Mouse (Mus musculus): ENCODE data around the gene Zswim3.
"Not testable (repeated sequence)": the region's sequence is repeated elsewhere in the genome, so short reads cannot be mapped to it uniquely, and the experiment has no call there.

Zswim3 gene

DNA sequence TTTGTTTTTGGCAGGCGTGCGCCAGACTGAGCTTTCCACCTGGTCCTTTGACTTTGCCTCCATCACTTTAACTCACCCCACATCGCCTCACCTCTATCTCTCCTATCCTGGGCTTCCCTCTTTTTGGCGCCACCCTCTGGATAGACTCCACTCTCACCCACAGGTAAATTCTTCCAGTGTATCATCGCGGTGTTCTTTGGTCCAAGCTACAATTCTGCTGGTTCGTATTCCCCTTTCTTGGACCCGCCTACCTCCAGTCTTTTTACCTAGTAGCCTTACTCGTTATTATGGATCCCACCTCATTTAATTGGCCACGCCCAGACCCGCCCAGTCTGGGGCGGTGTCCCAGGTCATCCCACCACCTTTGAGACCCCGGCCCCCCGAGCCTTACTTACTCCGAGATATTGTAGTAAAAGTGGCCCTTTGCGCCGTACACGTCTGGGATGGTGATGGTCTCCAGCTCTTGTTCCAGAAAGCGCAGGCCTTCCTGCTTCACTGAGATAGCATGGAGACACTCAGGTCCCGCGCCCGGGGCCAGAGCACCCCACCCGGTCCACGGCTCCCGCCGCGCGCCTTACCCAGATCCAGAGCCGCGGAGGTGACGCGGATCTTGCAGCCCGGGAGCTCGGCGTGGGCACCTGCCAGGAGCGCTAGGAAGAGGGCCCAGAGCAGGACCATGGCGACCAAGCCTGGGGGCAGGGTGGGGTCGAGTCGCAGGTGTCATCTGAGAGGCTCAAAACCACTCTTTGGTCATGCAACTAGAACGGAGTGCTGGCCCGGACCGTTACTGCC lies 51.6 kb downstream of the Zswim3 start:
- no peak for DNase-seq (ENCODE audit: low spot score)

DNA sequence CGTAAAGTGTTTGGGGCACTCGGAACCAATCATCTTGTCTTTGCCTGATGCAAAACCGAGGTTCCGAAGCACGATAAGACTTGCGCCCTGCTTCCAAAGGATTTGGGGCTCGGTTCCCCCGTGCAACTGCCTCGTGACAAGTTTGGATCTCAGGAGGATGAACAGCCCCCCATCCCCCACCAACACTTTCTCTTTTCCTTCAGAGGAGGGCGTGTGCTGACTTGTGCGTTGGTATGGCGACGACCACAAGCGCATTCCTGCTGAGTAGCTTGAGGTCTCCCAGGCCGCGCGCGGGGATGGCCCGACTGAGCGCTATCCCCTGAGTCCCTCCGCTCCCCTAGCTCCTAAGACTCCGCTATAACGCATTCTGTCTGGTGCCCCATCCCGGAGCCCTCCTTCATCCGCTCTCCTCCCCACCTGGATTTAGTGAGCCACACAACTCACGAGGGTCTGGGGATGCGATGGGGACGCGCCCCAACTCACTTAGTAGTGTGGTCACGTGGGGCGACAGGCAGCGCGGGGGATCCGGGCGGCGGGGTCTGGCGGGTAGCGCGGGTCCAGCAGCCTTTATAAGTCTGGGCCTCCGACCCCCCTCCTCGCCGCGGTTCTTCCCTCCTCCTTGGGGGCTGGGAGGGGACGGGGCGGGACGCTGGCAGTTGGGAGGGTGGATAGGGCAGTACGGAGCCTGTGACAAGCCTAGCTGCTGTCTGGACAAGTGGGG lies 52.4 kb downstream of the Zswim3 start, which contains the start of gene Pltp:
Pltp (minus strand) TSS at position 611 of the 721 bp plus-strand sequence.
- DNase-seq (ENCODE audit: low spot score) = peak; percentile 71

DNA sequence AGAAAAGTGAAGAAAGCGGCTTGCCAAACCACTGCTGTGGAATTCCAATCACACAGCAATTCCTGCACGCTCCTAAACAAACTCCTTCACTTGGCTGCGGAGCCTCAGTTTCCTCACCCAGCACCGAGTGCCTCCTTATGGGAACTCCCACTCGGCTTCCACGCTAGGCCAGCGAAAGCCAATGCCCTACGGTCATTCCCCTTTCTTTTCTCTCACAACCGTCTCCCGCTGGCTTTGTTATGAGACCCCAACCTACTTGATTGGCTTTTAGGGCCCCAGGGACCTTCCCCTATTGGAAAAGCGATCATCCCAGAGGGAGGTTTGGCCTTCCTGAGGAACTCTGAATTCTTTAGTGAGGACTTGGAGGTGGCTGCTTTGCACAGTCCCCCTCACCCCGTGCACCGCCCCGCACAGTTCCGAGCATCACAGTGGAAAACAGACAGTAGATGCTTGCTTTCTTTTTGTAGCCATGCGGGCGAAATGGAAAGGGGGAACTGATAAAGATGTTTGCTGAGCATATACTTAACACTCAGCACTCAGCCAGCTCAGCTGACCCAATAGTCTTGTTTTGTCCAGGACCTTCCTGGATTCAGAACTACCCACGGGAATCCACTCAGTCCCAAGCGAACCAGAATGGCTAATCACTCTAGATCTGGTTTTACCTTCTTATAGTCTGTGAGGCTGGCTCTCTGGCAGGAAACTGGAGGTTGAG lies 53.1 kb downstream of the Zswim3 start:
- no peak for DNase-seq (ENCODE audit: low spot score)

DNA sequence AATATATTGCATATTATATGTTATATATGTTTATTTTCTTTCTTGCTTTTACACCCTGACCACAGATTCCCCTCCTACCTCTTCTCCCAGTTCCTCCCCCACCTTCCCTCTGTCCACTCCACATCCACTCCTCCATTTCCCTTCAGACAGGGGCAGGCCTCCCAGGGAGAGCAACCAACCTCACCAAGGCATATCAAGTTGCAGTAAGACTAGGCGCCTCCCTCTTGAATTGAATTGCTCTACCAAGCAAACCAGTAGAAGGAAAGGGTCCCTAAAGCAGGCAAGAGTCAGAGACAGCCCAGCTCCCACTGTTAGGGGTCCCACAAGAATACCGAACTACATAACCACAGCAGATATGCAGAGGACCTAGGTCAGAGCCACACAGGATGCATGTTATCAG lies 54.3 kb downstream of the Zswim3 start:
- no peak for DNase-seq (ENCODE audit: low spot score)

DNA sequence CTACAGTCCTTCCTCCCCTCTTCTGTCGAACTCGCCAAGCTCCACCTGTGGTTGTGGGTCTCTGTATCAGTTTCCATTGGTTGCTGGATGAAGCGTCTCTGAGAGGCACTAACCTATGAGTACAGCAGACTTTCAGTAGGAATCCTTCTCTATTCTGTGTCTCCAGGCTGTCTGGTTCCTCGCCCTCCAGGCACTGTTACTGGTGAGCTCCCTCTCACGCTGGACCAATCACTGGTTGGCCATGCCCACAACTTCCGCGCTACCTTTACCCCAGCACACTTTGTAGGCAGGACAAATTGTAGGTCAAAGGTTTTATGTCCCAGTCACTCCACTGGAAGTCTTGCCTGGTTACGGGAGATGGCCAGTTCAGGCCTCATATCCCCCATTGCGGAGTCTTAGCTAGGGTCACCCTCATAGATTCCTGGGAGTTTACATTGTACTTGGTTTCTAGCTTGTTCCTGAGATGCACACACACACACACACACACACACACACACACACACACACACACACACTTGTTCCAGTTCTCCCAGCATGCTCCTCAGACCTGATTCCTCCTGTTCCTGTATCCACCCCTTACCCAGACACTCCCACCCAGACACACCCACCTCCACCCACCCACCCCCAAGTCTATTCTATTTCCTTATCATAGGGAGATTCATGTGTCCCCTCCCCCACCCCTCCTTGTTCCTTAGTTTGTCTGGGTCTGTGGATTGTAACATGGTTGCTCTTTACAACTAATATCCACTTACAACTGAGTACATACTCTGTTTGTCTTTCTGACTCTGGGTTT lies 54.9 kb downstream of the Zswim3 start:
- DNase-seq (ENCODE audit: low spot score) = no peak

DNA sequence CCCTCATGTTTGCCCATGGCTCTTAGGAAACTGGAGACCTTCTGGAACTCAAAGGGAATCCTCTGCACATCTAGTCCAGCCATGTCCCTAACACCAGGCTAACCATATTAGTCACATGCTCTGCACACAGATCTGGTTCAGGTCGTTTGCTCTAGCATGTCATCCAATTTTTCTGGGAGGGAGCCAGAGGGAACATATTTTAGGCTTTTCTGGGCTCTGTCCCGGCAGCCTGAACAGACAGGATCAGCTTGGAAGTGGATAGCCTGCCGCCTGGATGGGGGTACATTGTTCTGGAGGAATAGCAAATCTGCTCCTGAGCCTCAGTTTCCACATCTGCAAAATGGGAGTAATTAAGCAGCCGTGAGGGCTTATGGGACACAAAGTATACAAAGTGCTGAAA lies 56.2 kb downstream of the Zswim3 start:
- no peak for DNase-seq (ENCODE audit: low spot score)

DNA sequence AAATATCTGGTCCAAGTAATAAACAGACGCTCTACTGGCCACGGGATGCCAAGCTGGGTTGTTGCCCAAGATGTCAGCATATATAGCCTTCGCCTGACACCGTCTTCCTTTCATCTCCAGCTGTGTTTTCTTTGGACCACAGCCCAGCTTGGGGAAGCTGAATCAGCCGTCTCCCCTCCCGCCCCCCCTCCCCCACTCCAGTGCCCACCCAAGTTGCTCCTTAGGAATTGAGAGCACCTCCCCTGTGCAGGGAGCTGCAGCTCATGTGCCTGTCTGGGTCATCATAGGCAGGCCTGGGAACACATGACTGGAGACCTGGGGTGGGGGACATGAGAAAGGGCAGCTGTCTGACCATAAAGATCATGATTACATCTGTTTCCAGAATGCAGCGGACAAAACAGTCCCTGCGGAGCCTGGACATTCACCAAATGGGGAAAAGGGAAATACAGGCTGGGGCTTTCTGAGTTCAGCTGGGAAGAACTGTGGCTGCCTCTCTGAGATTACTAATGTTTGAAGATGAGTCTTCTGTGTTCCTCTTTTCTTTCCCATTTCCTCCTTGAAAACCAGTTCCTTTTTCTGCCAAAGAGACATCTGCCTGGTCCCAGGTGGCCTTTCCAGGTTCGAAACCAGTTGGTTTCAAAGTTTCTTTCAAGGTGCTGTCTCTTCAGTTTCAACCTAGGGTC lies 57.4 kb downstream of the Zswim3 start:
- peak; percentile 84 for DNase-seq (ENCODE audit: low spot score)

DNA sequence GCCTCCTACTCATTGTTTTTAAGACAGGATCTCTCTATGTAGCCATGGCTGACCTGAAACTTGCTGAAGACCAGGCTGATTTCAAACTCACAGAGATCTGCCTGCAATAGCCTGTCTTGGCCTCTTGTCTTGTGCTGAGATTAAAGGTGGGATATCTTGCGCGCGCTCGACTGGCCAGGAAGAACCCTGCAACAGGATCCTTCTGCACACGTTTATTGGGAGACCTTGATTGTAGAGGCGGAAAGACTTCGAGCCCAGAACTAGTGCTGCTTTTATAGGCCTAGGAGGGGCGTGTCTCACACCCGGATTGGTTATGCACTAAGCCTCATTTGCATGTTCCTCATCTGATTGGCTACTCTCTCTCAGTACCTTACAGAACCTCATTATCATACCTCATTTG lies 58.5 kb downstream of the Zswim3 start:
- not testable (repeated sequence) for DNase-seq (ENCODE audit: low spot score)

DNA sequence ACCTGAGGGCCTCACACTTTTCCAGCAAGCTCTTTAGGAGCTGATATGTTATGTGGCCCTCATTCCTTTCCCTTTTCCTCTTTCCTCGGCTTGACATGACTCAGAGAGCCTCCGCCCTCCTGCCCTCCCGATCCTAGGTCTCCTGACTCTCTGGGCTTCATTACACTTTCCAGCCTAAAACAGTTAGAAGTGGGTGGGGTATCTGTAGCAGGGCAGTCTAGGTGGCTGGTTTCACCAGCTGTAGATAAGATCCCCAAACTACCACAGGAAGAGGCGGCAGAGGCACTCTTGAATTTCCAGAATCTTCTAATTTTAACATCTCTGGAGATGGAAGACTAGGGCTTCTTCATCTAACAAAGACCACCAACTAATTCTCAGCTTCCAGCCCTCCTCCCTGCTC lies 59.7 kb downstream of the Zswim3 start:
- no peak for DNase-seq (ENCODE audit: low spot score)

DNA sequence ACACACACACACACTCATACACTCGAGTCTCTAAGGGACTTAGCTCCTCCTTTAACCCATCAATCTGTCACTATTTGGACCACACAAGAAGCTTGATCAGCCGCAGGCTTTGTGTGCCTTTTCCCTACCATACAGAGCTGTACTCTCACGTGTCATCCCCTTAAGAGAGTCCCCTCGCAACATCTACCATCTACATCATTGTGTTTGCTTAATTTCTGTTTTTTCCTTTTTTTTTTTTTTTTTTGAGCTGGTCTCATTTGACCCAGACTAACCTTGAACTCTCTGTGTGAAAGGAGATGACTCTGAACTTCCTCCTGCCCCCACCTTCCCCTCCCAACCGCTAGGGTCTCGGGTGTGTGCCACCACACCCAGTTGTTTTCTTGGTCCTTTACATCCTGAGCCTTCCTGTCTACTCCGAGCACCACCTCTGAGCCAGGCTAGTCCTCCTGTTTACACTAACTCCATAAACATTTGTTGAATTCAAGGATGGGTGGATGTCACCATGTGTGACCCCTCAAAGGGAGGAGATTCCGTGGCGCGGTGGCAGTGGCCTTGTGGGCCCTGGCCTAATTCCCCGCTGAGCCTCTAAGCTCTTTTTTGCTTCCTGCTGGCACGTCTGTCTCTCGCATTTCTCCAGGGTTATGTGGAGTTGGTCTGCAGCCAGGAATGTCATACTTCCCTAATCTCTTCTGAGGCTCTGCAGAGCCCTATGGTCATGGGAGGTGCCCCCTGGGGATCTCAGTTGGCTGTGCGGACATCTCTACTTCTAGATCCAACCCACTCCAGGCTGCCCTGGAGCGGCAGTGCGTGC lies 62.0 kb downstream of the Zswim3 start:
- DNase-seq (ENCODE audit: low spot score) = peak; percentile 91

DNA sequence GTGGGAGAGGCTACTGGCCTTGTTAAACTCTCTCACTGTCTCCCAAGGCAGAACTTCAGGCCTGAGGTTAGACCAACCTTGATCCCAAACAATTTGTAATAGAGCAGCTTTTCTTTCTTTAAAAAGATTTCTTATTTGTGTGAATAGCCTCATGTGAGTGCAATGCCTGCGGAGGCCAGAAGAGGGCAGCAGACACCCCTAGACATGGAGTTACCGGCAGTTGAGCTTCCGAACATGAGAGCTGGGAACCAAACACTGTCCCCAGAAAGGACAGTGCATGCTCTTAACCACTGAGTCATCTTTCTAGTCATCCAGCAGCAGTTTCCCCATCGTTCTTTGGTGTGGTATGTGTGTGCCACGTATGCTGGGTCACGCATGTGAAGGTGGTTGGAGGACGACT lies 62.7 kb downstream of the Zswim3 start:
- DNase-seq (ENCODE audit: low spot score) = no peak

DNA sequence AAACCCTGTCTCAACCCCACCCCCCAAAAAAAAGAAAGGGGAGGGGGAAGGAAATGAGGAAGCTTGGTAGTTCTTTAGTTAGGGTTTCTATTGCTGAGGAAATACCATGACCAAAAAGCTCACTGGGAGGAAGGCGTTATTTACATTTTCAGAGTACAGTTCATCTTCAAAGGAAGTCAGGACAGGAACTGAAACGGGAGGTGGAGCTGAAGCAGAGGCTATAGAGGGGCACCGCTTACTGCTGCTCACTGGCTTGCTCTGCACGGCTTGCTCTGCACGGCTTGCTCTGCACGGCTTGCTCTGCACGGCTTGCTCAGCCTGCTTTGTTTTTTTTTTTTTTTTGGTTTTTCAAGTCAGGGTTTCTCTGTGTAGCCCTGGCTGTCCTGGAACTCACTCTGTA lies 63.6 kb downstream of the Zswim3 start:
- DNase-seq (ENCODE audit: low spot score) = peak; percentile 70

All from lung, postnatal 25 days (tissue).